8 mouse cellular contexts compared by ENCODE assay signal in the genomic region with DNA sequence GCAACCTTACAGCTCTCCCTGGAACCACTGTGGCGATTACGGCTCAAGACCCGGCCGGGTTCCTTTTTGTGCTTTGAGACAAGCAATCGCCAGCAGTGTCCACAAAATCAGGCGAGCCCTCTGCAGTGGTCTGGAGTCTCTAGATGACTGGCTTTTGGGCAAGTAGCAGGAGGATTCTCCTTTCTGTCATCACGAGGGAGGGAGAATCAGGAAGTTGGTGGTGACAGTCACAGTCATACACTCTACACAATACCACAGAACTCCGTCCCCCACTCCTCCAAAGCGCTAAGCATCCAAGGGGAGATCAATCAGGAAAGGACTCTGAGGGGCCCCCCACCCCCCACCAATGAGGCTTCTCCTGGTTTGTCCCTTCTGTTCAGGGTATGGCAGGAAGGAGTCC. TPM values are rescaled to one million over a fixed set of nuclear protein-coding genes. Genes with fewer than 3 reads are reported as not detected.
DNase-seq lines count a peak whose midpoint lies in the region; ATAC-seq and TF ChIP-seq lines count a peak whose summit lies in the region.

No protein-coding gene starts in this region.

- TF ChIP-seq POLR2A in small intestine, adult 2 months (IDR thresholded peaks at IDR 0.05; ENCODE audit: low read depth, low read length): peak; percentile 26; the same call in 1 of the 2 replicates

- DNase-seq in lung, postnatal 10 days: no peak
- no peak for DNase-seq in liver, embryonic 11.5 days (ENCODE audit: low spot score)
- no peak for DNase-seq in urinary bladder, postnatal 25 days (ENCODE audit: low spot score)
- DNase-seq in layer of hippocampus, postnatal 25 days (ENCODE audit: extremely low spot score in 1 of 2, low spot score in 1 of 2): no peak
- DNase-seq in ovary, postnatal 10 days (ENCODE audit: low spot score): no peak

- H3K36me3 ChIP-seq in lung, embryonic 15.5 days: no peaks in the 10 kb centered on the region
- no peaks in the 10 kb centered on the region for H3K36me3 ChIP-seq in embryonic facial prominence, embryonic 15.5 days
- no peaks in the 10 kb centered on the region for H3K36me3 ChIP-seq in liver, embryonic 11.5 days (ENCODE audit: control insufficient read depth, insufficient read depth, low read length)
- H3K36me3 ChIP-seq in small intestine, adult 2 months (ENCODE audit: control insufficient read depth, insufficient read depth, low read length): peaks cover 9% of the 10 kb centered on the region

- H3K9ac ChIP-seq in lung, embryonic 15.5 days: no peak overlapping the region
- H3K9ac ChIP-seq in embryonic facial prominence, embryonic 15.5 days: no peak overlapping the region
- H3K9ac ChIP-seq in liver, embryonic 11.5 days (ENCODE audit: low read depth, low read length): no peak overlapping the region

- 36% methylated on average over 9 of the region's 9 CpGs for WGBS in lung, embryonic 15.5 days
- 23% methylated on average over 9 of the region's 9 CpGs for WGBS in embryonic facial prominence, embryonic 15.5 days
- WGBS in liver, embryonic 11.5 days: 28% methylated on average over 9 of the region's 9 CpGs
- 10% methylated on average over 9 of the region's 9 CpGs for WGBS in small intestine, adult 2 months

- H3K4me3 ChIP-seq in lung, embryonic 15.5 days: peak overlapping the region; percentile 29
- peak overlapping the region; percentile 39 for H3K4me3 ChIP-seq in embryonic facial prominence, embryonic 15.5 days (replicated peaks)
- peak overlapping the region; percentile 48 for H3K4me3 ChIP-seq in liver, embryonic 11.5 days (ENCODE audit: low read depth, low read length)
- H3K4me3 ChIP-seq in small intestine, adult 2 months (ENCODE audit: low read depth, low read length): peak overlapping the region; percentile 75

- H3K4me2 ChIP-seq in lung, embryonic 15.5 days: peak overlapping the region; percentile 53
- peak overlapping the region; percentile 58 for H3K4me2 ChIP-seq in embryonic facial prominence, embryonic 15.5 days (replicated peaks)
- H3K4me2 ChIP-seq in liver, embryonic 11.5 days: peak overlapping the region; percentile 78

- H3K27ac ChIP-seq in lung, embryonic 15.5 days: no peak overlapping the region
- H3K27ac ChIP-seq in embryonic facial prominence, embryonic 15.5 days (replicated peaks): no peak overlapping the region
- no peak overlapping the region for H3K27ac ChIP-seq in liver, embryonic 11.5 days (ENCODE audit: low read depth, low read length)
- H3K27ac ChIP-seq in small intestine, adult 2 months (ENCODE audit: insufficient read depth, low read depth, low read length): peak overlapping the region; percentile 93

- TF ChIP-seq CTCF in small intestine, adult 2 months (IDR thresholded peaks at IDR 0.05; ENCODE audit: extremely low read depth, insufficient read length, insufficient replicate concordance, low read depth, low read length): no peak

- no peaks in the 10 kb centered on the region for H3K9me3 ChIP-seq in lung, embryonic 15.5 days
- no peaks in the 10 kb centered on the region for H3K9me3 ChIP-seq in embryonic facial prominence, embryonic 15.5 days (replicated peaks)
- H3K9me3 ChIP-seq in liver, embryonic 11.5 days (ENCODE audit: control insufficient read depth, low read length): no peaks in the 10 kb centered on the region

- H3K4me1 ChIP-seq in lung, embryonic 15.5 days: peaks cover 10% of the 10 kb centered on the region
- H3K4me1 ChIP-seq in embryonic facial prominence, embryonic 15.5 days: peaks cover 14% of the 10 kb centered on the region
- peaks cover 21% of the 10 kb centered on the region for H3K4me1 ChIP-seq in liver, embryonic 11.5 days (replicated peaks; ENCODE audit: control insufficient read depth, insufficient read depth, low read length)
- H3K4me1 ChIP-seq in small intestine, adult 2 months (ENCODE audit: control insufficient read depth, insufficient read depth, insufficient read length, low read length): peaks cover 23% of the 10 kb centered on the region

- peaks cover 57% of the 10 kb centered on the region for H3K27me3 ChIP-seq in lung, embryonic 15.5 days
- peaks cover 38% of the 10 kb centered on the region for H3K27me3 ChIP-seq in embryonic facial prominence, embryonic 15.5 days
- H3K27me3 ChIP-seq in liver, embryonic 11.5 days (replicated peaks; ENCODE audit: control insufficient read depth, insufficient read depth, low read length): peaks cover 53% of the 10 kb centered on the region
- no peaks in the 10 kb centered on the region for H3K27me3 ChIP-seq in small intestine, adult 2 months (ENCODE audit: control insufficient read depth, insufficient read depth, low read length)

- no peak for ATAC-seq in lung, embryonic 15.5 days (ENCODE audit: borderline replicate concordance, extremely low read depth, low FRiP score, low TSS enrichment)
- no peak for ATAC-seq in embryonic facial prominence, embryonic 15.5 days (ENCODE audit: insufficient number of reproducible peaks, low FRiP score, low TSS enrichment, low read depth)
- ATAC-seq in liver, embryonic 11.5 days (replicated peaks; ENCODE audit: low FRiP score): no peak

RNA-seq across cellular contexts. Expression of a gene that starts 0.6 kb away (rescaled TPM):
- 0.53 and 0.61 TPM in 2 replicates for polyA plus RNA-seq in lung, embryonic 15.5 days (2015; fragmentation: Nextera tagmentation; extraction: Ambion mirVana)
- 4.0 and 4.5 TPM in 2 replicates for polyA plus RNA-seq in embryonic facial prominence, embryonic 15.5 days (2015; fragmentation: Nextera tagmentation; extraction: Ambion mirVana)
- 1.2 and 1.6 TPM in 2 replicates for polyA plus RNA-seq in liver, embryonic 11.5 days (2014; fragmentation: Nextera tagmentation; extraction: Ambion mirVana)
- polyA plus RNA-seq in small intestine, adult 2 months (2012; rRNA removed): 35.2 and 73.0 TPM in 2 replicates
- 1 to 10 TPM; 5.7 to 6.5 TPM for total RNA-seq in layer of hippocampus, postnatal 25 days (2021)

RNA-seq across cellular contexts. Expression of a gene that starts 33.0 kb away (rescaled TPM):
- polyA plus RNA-seq in lung, embryonic 15.5 days (2015; fragmentation: Nextera tagmentation; extraction: Ambion mirVana): 2.0 and 2.1 TPM in 2 replicates
- polyA plus RNA-seq in embryonic facial prominence, embryonic 15.5 days (2015; fragmentation: Nextera tagmentation; extraction: Ambion mirVana): 4.8 TPM in 2 replicates
- 1.5 TPM in 2 replicates for polyA plus RNA-seq in liver, embryonic 11.5 days (2014; fragmentation: Nextera tagmentation; extraction: Ambion mirVana)
- polyA plus RNA-seq in small intestine, adult 2 months (2012; rRNA removed): 0.51 and 0.98 TPM in 2 replicates
- total RNA-seq in layer of hippocampus, postnatal 25 days (2021): 10 to 100 TPM; 78.0 to 78.8 TPM

RNA-seq across cellular contexts. Expression of a gene that starts 40.9 kb away (rescaled TPM):
- 2.5 and 2.9 TPM in 2 replicates for polyA plus RNA-seq in lung, embryonic 15.5 days (2015; fragmentation: Nextera tagmentation; extraction: Ambion mirVana)
- polyA plus RNA-seq in embryonic facial prominence, embryonic 15.5 days (2015; fragmentation: Nextera tagmentation; extraction: Ambion mirVana): 4.5 and 5.3 TPM in 2 replicates
- polyA plus RNA-seq in liver, embryonic 11.5 days (2014; fragmentation: Nextera tagmentation; extraction: Ambion mirVana): 10.5 and 13.7 TPM in 2 replicates
- 55.9 and 26,246 TPM in 2 replicates for polyA plus RNA-seq in small intestine, adult 2 months (2012; rRNA removed)
- 1 to 10 TPM; 1.6 to 1.8 TPM for total RNA-seq in layer of hippocampus, postnatal 25 days (2021)

RNA-seq across cellular contexts. Expression of a gene that starts 59.2 kb away (rescaled TPM):
- 3.8 and 7.3 TPM in 2 replicates for polyA plus RNA-seq in lung, embryonic 15.5 days (2015; fragmentation: Nextera tagmentation; extraction: Ambion mirVana)
- polyA plus RNA-seq in embryonic facial prominence, embryonic 15.5 days (2015; fragmentation: Nextera tagmentation; extraction: Ambion mirVana): 5.2 and 5.7 TPM in 2 replicates
- 56.6 and 62.1 TPM in 2 replicates for polyA plus RNA-seq in liver, embryonic 11.5 days (2014; fragmentation: Nextera tagmentation; extraction: Ambion mirVana)
- polyA plus RNA-seq in small intestine, adult 2 months (2012; rRNA removed): 6.6 and 13.0 TPM in 2 replicates
- 1 to 10 TPM; 5.7 to 6.0 TPM for total RNA-seq in layer of hippocampus, postnatal 25 days (2021)
